Mouse (Mus musculus) cerebellum, adult 8-10 months (tissue): ENCODE results near the gene Phf23.
A peak's percentile ranks its signal among the peaks of the same experiment; 100 is the strongest.

ENCODE experiments used
- DNase-seq: peaks from one replicate; pipeline ENCODE4 v3.0.0; 2022

Gene Phf23

GRCm38 (mm10) chr11:69974907-69975306, 20.7 kb upstream of the Phf23 start:
- DNase-seq, result no peak

- no peak for DNase-seq
Observed at GRCm38 (mm10) chr11:69976271-69976670, 19.3 kb upstream of the Phf23 start.

GRCm38 (mm10) chr11:69979827-69980195, 15.8 kb upstream of the Phf23 start:
- DNase-seq, result no peak

GRCm38 (mm10) chr11:69980196-69981140, 15.1 kb upstream of the Phf23 start:
- peak; percentile 100 for DNase-seq

- peak; percentile 46 for DNase-seq
Observed at GRCm38 (mm10) chr11:69981141-69981762, 14.3 kb upstream of the Phf23 start, which contains the start of gene Ctdnep1. TSS of gene Ctdnep1 (plus strand) at chr11:69981156.

- DNase-seq, result no peak
Observed at GRCm38 (mm10) chr11:69982225-69982624, 13.4 kb upstream of the Phf23 start, which contains the start of gene Elp5. TSS of gene Elp5 (minus strand) at chr11:69982517.

GRCm38 (mm10) chr11:69982877-69983276, 12.7 kb upstream of the Phf23 start:
- no peak for DNase-seq

GRCm38 (mm10) chr11:69983377-69983776, 12.2 kb upstream of the Phf23 start:
- no peak for DNase-seq

GRCm38 (mm10) chr11:69984431-69984830, 11.1 kb upstream of the Phf23 start:
- DNase-seq, result no peak

- peak; percentile 36 for DNase-seq
Observed at GRCm38 (mm10) chr11:69989949-69990348, 5.6 kb upstream of the Phf23 start.

- DNase-seq, result peak; percentile 94
Observed at GRCm38 (mm10) chr11:69990850-69991691, 4.5 kb upstream of the Phf23 start, which contains the start of gene Gabarap. TSS of gene Gabarap (plus strand) at chr11:69991143.

GRCm38 (mm10) chr11:69991711-69992110, 3.9 kb upstream of the Phf23 start:
- no peak for DNase-seq

GRCm38 (mm10) chr11:69992396-69992795, 3.2 kb upstream of the Phf23 start:
- DNase-seq, result peak; percentile 42

GRCm38 (mm10) chr11:69992932-69993331, 2.6 kb upstream of the Phf23 start:
- DNase-seq, result peak; percentile 20

GRCm38 (mm10) chr11:69994401-69995090, 1.0 kb upstream of the Phf23 start:
- no peak for DNase-seq

- no peak for DNase-seq
Observed at GRCm38 (mm10) chr11:69996161-69997061, 834 bp downstream of the Phf23 start.

- DNase-seq, result peak; percentile 74
Observed at GRCm38 (mm10) chr11:69997070-69997509, 1.5 kb downstream of the Phf23 start.

- no peak for DNase-seq
Observed at GRCm38 (mm10) chr11:69998567-69999491, 3.3 kb downstream of the Phf23 start.

- DNase-seq, result no peak
Observed at GRCm38 (mm10) chr11:69999666-70000065, 4.1 kb downstream of the Phf23 start.

GRCm38 (mm10) chr11:70000396-70000898, 4.9 kb downstream of the Phf23 start, which contains the start of gene Dvl2:
TSS of gene Dvl2 (plus strand) at chr11:70000595.
- DNase-seq, result peak; percentile 83
